In genomic region chr10:106380628-106381027, GRCm38 (mm10) we compare ENCODE assay signal across 20 mouse cellular contexts.
A peak's percentile ranks its signal among the peaks of the same experiment; 100 is the strongest.
DNase-seq lines count a peak whose midpoint lies in the region; ATAC-seq and TF ChIP-seq lines count a peak whose summit lies in the region.
"Had no signal": no experiment of that assay in that cellular context is flagged by ENCODE, and none has a peak within 500 bp of the region (broad histone marks: within the 10 kb centered on the region; RNA-seq: fewer than 3 reads in every experiment).

No protein-coding gene starts in this region.

- TF ChIP-seq CTCF in cerebellum, adult 2 months (IDR thresholded peaks at IDR 0.05; ENCODE audit: borderline replicate concordance, insufficient read depth, low read depth, low read length), result no peak
- 0 out of 2 replicates have a peak, but pooled peaks have one; percentile 2 for TF ChIP-seq CTCF in kidney, postnatal 0 days (IDR thresholded peaks at IDR 0.05; ENCODE audit: low read depth)

- H3K4me3 ChIP-seq in cerebellum, adult 2 months (replicated peaks; ENCODE audit: insufficient read depth, low read depth, low read length), result no peak overlapping the region
- H3K4me3 ChIP-seq in kidney, postnatal 0 days (replicated peaks; ENCODE audit: low read depth, low read length), result no peak overlapping the region
- no peak overlapping the region for H3K4me3 ChIP-seq in kidney, embryonic 16.5 days (ENCODE audit: low read length)
- H3K4me3 ChIP-seq: hindbrain, embryonic 15.5 days; liver, embryonic 13.5 days; megakaryocyte, embryonic 14.5 days had no signal

- no peak overlapping the region for H3K4me2 ChIP-seq in kidney, postnatal 0 days (ENCODE audit: low read length)
- H3K4me2 ChIP-seq in kidney, embryonic 16.5 days (replicated peaks; ENCODE audit: low read depth, low read length), result no peak overlapping the region
- H3K4me2 ChIP-seq: hindbrain, embryonic 15.5 days; liver, embryonic 13.5 days had no signal

- 70% methylated on average over 2 of the region's 2 CpGs for WGBS in cerebellum, adult 2 months
- 70% methylated on average over 2 of the region's 2 CpGs for WGBS in kidney, postnatal 0 days
- 56% methylated on average over 2 of the region's 2 CpGs for WGBS in kidney, embryonic 16.5 days

- no peak overlapping the region for H3K27ac ChIP-seq in cerebellum, adult 2 months (ENCODE audit: insufficient read depth, low read length)
- H3K27ac ChIP-seq in kidney, postnatal 0 days, result no peak overlapping the region
- H3K27ac ChIP-seq in kidney, embryonic 16.5 days (ENCODE audit: low read length), result no peak overlapping the region
- H3K27ac ChIP-seq: hindbrain, embryonic 15.5 days; liver, embryonic 13.5 days had no signal

- no peak for ATAC-seq in kidney, postnatal 0 days (replicated peaks; ENCODE audit: low FRiP score, low read depth)
- no peak for ATAC-seq in kidney, embryonic 16.5 days (ENCODE audit: low FRiP score, low TSS enrichment)
- ATAC-seq: activated CD4-positive, CD25-positive, alpha-beta regulatory T cell, adult 4 months; forebrain, embryonic 16.5 days; lung, postnatal 0 days had no signal

- no peak overlapping the region for H3K9ac ChIP-seq in kidney, postnatal 0 days (ENCODE audit: low read depth, low read length)
- H3K9ac ChIP-seq in kidney, embryonic 16.5 days (replicated peaks; ENCODE audit: low read length), result no peak overlapping the region
- H3K9ac ChIP-seq: hindbrain, embryonic 15.5 days; liver, embryonic 13.5 days had no signal

- no peaks in the 10 kb centered on the region for H3K27me3 ChIP-seq in cerebellum, adult 2 months (ENCODE audit: control insufficient read depth, insufficient read depth, low read length)
- no peaks in the 10 kb centered on the region for H3K27me3 ChIP-seq in kidney, postnatal 0 days (ENCODE audit: insufficient read depth, low read length)
- H3K27me3 ChIP-seq in kidney, embryonic 16.5 days (ENCODE audit: insufficient read depth, low read length), result no peaks in the 10 kb centered on the region
- H3K27me3 ChIP-seq: hindbrain, embryonic 15.5 days; liver, embryonic 13.5 days; megakaryocyte, embryonic 14.5 days had no signal

- DNase-seq in cerebellum, adult 8-10 months, result peak; percentile 12
- no peak for DNase-seq in cerebellum, adult 2 months
- DNase-seq in kidney, postnatal 0 days (ENCODE audit: low spot score), result no peak
- peak; percentile 9 for DNase-seq in right cerebral cortex, adult 18-20 months
- no peak for DNase-seq in right cerebral cortex, postnatal 25 days
- no peak for DNase-seq in thymus, postnatal 36 days
- no peak for DNase-seq in urinary bladder, postnatal 4 days (ENCODE audit: low spot score in 2 of 2)
- DNase-seq: B cell, adult 2 months; gastrocnemius, postnatal 10 days; kidney, adult 11 months; liver, embryonic 13.5 days; retina, postnatal 1 day; thymus, postnatal 14 days had no signal

- no peaks in the 10 kb centered on the region for H3K36me3 ChIP-seq in kidney, postnatal 0 days (ENCODE audit: insufficient read depth, low read length)
- H3K36me3 ChIP-seq in kidney, embryonic 16.5 days (ENCODE audit: insufficient read depth, low read length), result no peaks in the 10 kb centered on the region
- H3K36me3 ChIP-seq: G1E; hindbrain, embryonic 15.5 days; liver, embryonic 13.5 days had no signal

- no peaks in the 10 kb centered on the region for H3K4me1 ChIP-seq in cerebellum, adult 2 months (ENCODE audit: control insufficient read depth, insufficient read depth, low read length)
- no peaks in the 10 kb centered on the region for H3K4me1 ChIP-seq in kidney, postnatal 0 days (replicated peaks; ENCODE audit: insufficient read depth, low read length)
- no peaks in the 10 kb centered on the region for H3K4me1 ChIP-seq in kidney, embryonic 16.5 days (ENCODE audit: insufficient read depth, low read length)
- H3K4me1 ChIP-seq: hindbrain, embryonic 15.5 days; liver, embryonic 13.5 days; megakaryocyte, embryonic 14.5 days had no signal

- TF ChIP-seq POLR2A in cerebellum, adult 2 months (IDR thresholded peaks at IDR 0.05; ENCODE audit: borderline replicate concordance, insufficient read depth, low read length), result no peak

- no peaks in the 10 kb centered on the region for H3K9me3 ChIP-seq in kidney, postnatal 0 days (replicated peaks; ENCODE audit: low read length)
- H3K9me3 ChIP-seq in kidney, embryonic 16.5 days (ENCODE audit: low read length), result no peaks in the 10 kb centered on the region
- H3K9me3 ChIP-seq: G1E; hindbrain, embryonic 15.5 days; liver, embryonic 13.5 days; megakaryocyte, embryonic 14.5 days had no signal

Comparison
In these comparisons a context has a peak if more than half of its experiments do, and no peak if none do; other contexts are left out.
1. DNase-seq: peak in cerebellum, adult 8-10 months (single experiment) and right cerebral cortex, adult 18-20 months (single experiment); none in cerebellum, adult 2 months (0 of 2), kidney, postnatal 0 days (single experiment), right cerebral cortex, postnatal 25 days (single experiment), thymus, postnatal 36 days (0 of 2) and urinary bladder, postnatal 4 days (0 of 2).